Mouse (Mus musculus): ENCODE results near the gene Tex30. TPM values are rescaled to one million over a fixed set of nuclear protein-coding genes. Genes with fewer than 3 reads are reported as not detected.

The Tex30 gene
- polyA plus RNA-seq, 1 experiment from 2014 or later, result 81.8 TPM

GRCm38 (mm10) chr1:44120074-44120406 lies 17.8 kb upstream of the Tex30 start:
- Histone ChIP-seq H3K4me1 (ENCODE audit: control insufficient read depth, insufficient read depth, low read length) (no peaks in the 10 kb centered on the region), H3K36me3 (ENCODE audit: control insufficient read depth, insufficient read depth, low read length) (no peaks in the 10 kb centered on the region), H3K4me3 (ENCODE audit: low read depth, low read length) (peak overlapping the region; percentile 77), H3K9me3 (replicated peaks; ENCODE audit: control insufficient read depth, low read length) (no peaks in the 10 kb centered on the region), H3K27ac (ENCODE audit: low read depth, low read length) (peak overlapping the region; percentile 90), H3K4me2 (peak overlapping the region; percentile 76), H3K27me3 (ENCODE audit: control insufficient read depth, insufficient read depth, low read length) (no peaks in the 10 kb centered on the region), H3K9ac (ENCODE audit: low read depth, low read length) (peak overlapping the region; percentile 78)
- peak; percentile 11; the same call in 1 of the 2 replicates for ATAC-seq (replicated peaks; ENCODE audit: insufficient number of reproducible peaks, low FRiP score, low TSS enrichment)
- 6% methylated on average over 6 of the region's 6 CpGs for WGBS (ENCODE audit: insufficient replicate concordance)

- Histone ChIP-seq H3K9me3 (replicated peaks; ENCODE audit: control insufficient read depth, low read length) (no peaks in the 10 kb centered on the region), H3K4me3 (ENCODE audit: low read depth, low read length) (peak overlapping the region; percentile 77), H3K27me3 (ENCODE audit: control insufficient read depth, insufficient read depth, low read length) (no peaks in the 10 kb centered on the region), H3K4me1 (ENCODE audit: control insufficient read depth, insufficient read depth, low read length) (no peaks in the 10 kb centered on the region), H3K27ac (ENCODE audit: low read depth, low read length) (peak overlapping the region; percentile 90), H3K36me3 (ENCODE audit: control insufficient read depth, insufficient read depth, low read length) (peaks cover 2% of the 10 kb centered on the region; the same call in 1 of the 2 replicates), H3K9ac (ENCODE audit: low read depth, low read length) (peak overlapping the region; percentile 78), H3K4me2 (peak overlapping the region; percentile 76)
- WGBS (ENCODE audit: insufficient replicate concordance), result 0% methylated on average over 40 of the region's 43 CpGs
- peak; percentile 89 for ATAC-seq (replicated peaks; ENCODE audit: insufficient number of reproducible peaks, low FRiP score, low TSS enrichment)
Measured at GRCm38 (mm10) chr1:44119201-44120073, 17.2 kb upstream of the Tex30 start.

GRCm38 (mm10) chr1:44118239-44119054 lies 16.2 kb upstream of the Tex30 start, which contains the start of the genes Kdelc1 and Bivm:
TSS of gene Kdelc1 (minus strand) at chr1:44118808.
TSS of gene Bivm (plus strand) at chr1:44118957.
- Histone ChIP-seq H3K4me3 (ENCODE audit: low read depth, low read length) (peak within 1 kb of the TSS; percentile 77), H3K9ac (ENCODE audit: low read depth, low read length) (peak within 1 kb of the TSS; percentile 78), H3K9me3 (replicated peaks; ENCODE audit: control insufficient read depth, low read length) (no peaks in the 10 kb centered on the region), H3K27ac (ENCODE audit: low read depth, low read length) (peak within 1 kb of the TSS; percentile 90), H3K4me1 (ENCODE audit: control insufficient read depth, insufficient read depth, low read length) (no peaks in the 10 kb centered on the region), H3K4me2 (peak within 1 kb of the TSS; percentile 76), H3K27me3 (ENCODE audit: control insufficient read depth, insufficient read depth, low read length) (no peaks in the 10 kb centered on the region), H3K36me3 (ENCODE audit: control insufficient read depth, insufficient read depth, low read length) (peaks cover 2% of the 10 kb centered on the region; the same call in 1 of the 2 replicates)
- ATAC-seq (replicated peaks; ENCODE audit: insufficient number of reproducible peaks, low FRiP score, low TSS enrichment), result peak; percentile 94
- under 1% methylated on average over 39 of the region's 39 CpGs for WGBS (ENCODE audit: insufficient replicate concordance)

- Histone ChIP-seq H3K27me3 (ENCODE audit: control insufficient read depth, insufficient read depth, low read length) (no peaks in the 10 kb centered on the region), H3K9ac (ENCODE audit: low read depth, low read length) (no peak overlapping the region), H3K4me3 (ENCODE audit: low read depth, low read length) (peak overlapping the region; percentile 77), H3K4me2 (peak overlapping the region; percentile 76), H3K9me3 (replicated peaks; ENCODE audit: control insufficient read depth, low read length) (no peaks in the 10 kb centered on the region), H3K27ac (ENCODE audit: low read depth, low read length) (no peak overlapping the region), H3K36me3 (ENCODE audit: control insufficient read depth, insufficient read depth, low read length) (peaks cover 6% of the 10 kb centered on the region; the same call in 1 of the 2 replicates), H3K4me1 (ENCODE audit: control insufficient read depth, insufficient read depth, low read length) (no peaks in the 10 kb centered on the region)
- no peak for ATAC-seq (replicated peaks; ENCODE audit: insufficient number of reproducible peaks, low FRiP score, low TSS enrichment)
Measured at GRCm38 (mm10) chr1:44117571-44117970, 15.3 kb upstream of the Tex30 start.

DNA sequence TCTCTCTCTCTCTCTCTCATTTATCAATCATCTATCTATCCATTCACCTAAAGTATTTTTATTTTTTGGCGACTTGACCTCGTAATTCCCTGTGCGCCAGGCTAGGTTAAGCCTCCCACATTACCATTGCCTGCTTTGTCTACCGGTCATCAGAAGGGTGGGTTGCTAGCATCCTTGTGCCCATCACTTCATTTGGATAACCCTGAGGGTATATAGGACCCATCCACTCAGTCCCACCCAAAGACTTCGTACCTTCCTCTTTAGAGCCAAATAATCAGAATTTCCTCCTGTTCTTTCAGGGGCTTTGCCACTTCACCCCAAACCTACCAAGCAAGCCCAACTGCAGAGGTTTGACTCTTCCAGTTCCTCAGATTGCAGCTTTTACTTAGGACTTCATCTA lies 698 bp upstream of the Tex30 start:
- WGBS (ENCODE audit: insufficient replicate concordance), result 15% methylated on average over 5 of the region's 5 CpGs
- peaks cover 8% of the 10 kb centered on the region; the same call in 1 of the 2 replicates for H3K36me3 ChIP-seq (ENCODE audit: control insufficient read depth, insufficient read depth, low read length)
- peak overlapping the region; percentile 71 for H3K4me2 ChIP-seq
- peak overlapping the region; percentile 63; the same call in 1 of the 2 replicates for H3K9ac ChIP-seq (ENCODE audit: low read depth, low read length)
- H3K9me3 ChIP-seq (replicated peaks; ENCODE audit: control insufficient read depth, low read length), result no peaks in the 10 kb centered on the region
- ATAC-seq (replicated peaks; ENCODE audit: insufficient number of reproducible peaks, low FRiP score, low TSS enrichment), result no peak
- peak overlapping the region; percentile 77 for H3K4me3 ChIP-seq (ENCODE audit: low read depth, low read length)
- no peak overlapping the region for H3K27ac ChIP-seq (ENCODE audit: low read depth, low read length)
- peaks cover 4% of the 10 kb centered on the region; the same call in 1 of the 2 replicates for H3K4me1 ChIP-seq (ENCODE audit: control insufficient read depth, insufficient read depth, low read length)
- no peaks in the 10 kb centered on the region for H3K27me3 ChIP-seq (ENCODE audit: control insufficient read depth, insufficient read depth, low read length)

DNA sequence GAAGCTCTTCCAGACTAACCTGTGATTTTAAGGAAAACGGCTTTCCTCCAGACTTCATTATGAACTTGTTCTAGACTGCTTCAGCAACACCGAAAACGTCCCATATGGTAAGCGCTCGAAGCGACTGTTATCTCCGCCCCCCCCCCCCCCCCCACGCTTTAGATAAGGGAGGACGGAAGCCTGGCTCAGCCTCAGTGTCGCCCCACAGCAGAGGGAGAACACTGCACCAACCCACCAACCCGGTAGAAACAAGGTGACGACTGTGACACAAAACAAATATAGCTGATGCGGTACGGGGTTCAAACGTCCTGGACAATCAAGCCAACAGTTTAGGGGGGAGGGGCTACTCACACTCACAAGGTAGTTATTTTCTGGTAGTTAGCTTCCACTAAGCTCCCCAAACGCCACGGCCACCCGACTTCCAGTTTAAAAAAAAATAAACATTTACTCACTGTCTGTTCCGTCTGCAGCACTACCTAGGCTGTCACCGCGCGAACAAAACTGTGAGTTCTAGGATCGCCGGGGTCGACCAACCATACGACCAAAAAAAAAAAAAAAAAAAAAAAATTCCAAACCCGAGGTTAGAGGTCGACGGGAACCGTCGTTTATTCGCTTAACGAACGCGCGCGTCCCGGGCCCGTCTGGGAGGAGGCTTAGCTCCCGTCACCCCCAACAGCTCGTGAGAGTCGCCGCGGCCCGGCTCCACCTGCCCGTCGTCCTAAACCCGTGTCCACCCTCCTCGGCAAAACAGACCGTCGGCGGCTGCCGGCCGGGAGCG lies 604 bp downstream of the Tex30 start:
- ATAC-seq (replicated peaks; ENCODE audit: insufficient number of reproducible peaks, low FRiP score, low TSS enrichment), result peak; percentile 76
- peak overlapping the region; percentile 71 for H3K4me2 ChIP-seq
- WGBS (ENCODE audit: insufficient replicate concordance), result under 1% methylated on average over 53 of the region's 55 CpGs

GRCm38 (mm10) chr1:44064625-44065024 lies 37.6 kb downstream of the Tex30 start:
- no peaks in the 10 kb centered on the region for H3K4me1 ChIP-seq (ENCODE audit: control insufficient read depth, insufficient read depth, low read length)
- H3K4me2 ChIP-seq, result no peak overlapping the region
- no peak overlapping the region for H3K9ac ChIP-seq (ENCODE audit: low read depth, low read length)
- no peak overlapping the region for H3K4me3 ChIP-seq (ENCODE audit: low read depth, low read length)
- no peaks in the 10 kb centered on the region for H3K27me3 ChIP-seq (ENCODE audit: control insufficient read depth, insufficient read depth, low read length)
- H3K36me3 ChIP-seq (ENCODE audit: control insufficient read depth, insufficient read depth, low read length), result no peaks in the 10 kb centered on the region
- H3K27ac ChIP-seq (ENCODE audit: low read depth, low read length), result no peak overlapping the region
- H3K9me3 ChIP-seq (replicated peaks; ENCODE audit: control insufficient read depth, low read length), result no peaks in the 10 kb centered on the region
- no peak for ATAC-seq (replicated peaks; ENCODE audit: insufficient number of reproducible peaks, low FRiP score, low TSS enrichment)
- WGBS (ENCODE audit: insufficient replicate concordance), result 0% methylated on average over 1 of the region's 1 CpGs

More for the DNA sequence above, 604 bp downstream of the Tex30 start:
- Histone ChIP-seq H3K36me3 (ENCODE audit: control insufficient read depth, insufficient read depth, low read length) (peaks cover 5% of the 10 kb centered on the region; the same call in 1 of the 2 replicates), H3K27me3 (ENCODE audit: control insufficient read depth, insufficient read depth, low read length) (no peaks in the 10 kb centered on the region), H3K4me3 (ENCODE audit: low read depth, low read length) (peak overlapping the region; percentile 77), H3K9ac (ENCODE audit: low read depth, low read length) (peak overlapping the region; percentile 83), H3K27ac (ENCODE audit: low read depth, low read length) (peak overlapping the region; percentile 95), H3K9me3 (replicated peaks; ENCODE audit: control insufficient read depth, low read length) (no peaks in the 10 kb centered on the region), H3K4me1 (ENCODE audit: control insufficient read depth, insufficient read depth, low read length) (peaks cover 4% of the 10 kb centered on the region; the same call in 1 of the 2 replicates)

GRCm38 (mm10) chr1:44063439-44063838 lies 38.8 kb downstream of the Tex30 start:
- Histone ChIP-seq H3K27me3 (ENCODE audit: control insufficient read depth, insufficient read depth, low read length) (no peaks in the 10 kb centered on the region), H3K4me1 (ENCODE audit: control insufficient read depth, insufficient read depth, low read length) (no peaks in the 10 kb centered on the region), H3K4me3 (ENCODE audit: low read depth, low read length) (no peak overlapping the region), H3K36me3 (ENCODE audit: control insufficient read depth, insufficient read depth, low read length) (no peaks in the 10 kb centered on the region), H3K4me2 (no peak overlapping the region), H3K27ac (ENCODE audit: low read depth, low read length) (no peak overlapping the region), H3K9me3 (replicated peaks; ENCODE audit: control insufficient read depth, low read length) (no peaks in the 10 kb centered on the region), H3K9ac (ENCODE audit: low read depth, low read length) (no peak overlapping the region)
- 87% methylated on average over 6 of the region's 6 CpGs for WGBS (ENCODE audit: insufficient replicate concordance)
- no peak for ATAC-seq (replicated peaks; ENCODE audit: insufficient number of reproducible peaks, low FRiP score, low TSS enrichment)

Measured in heart, embryonic 11.5 days (tissue).